ENCODE assay signal across 1 mouse cellular context in the genomic region with DNA sequence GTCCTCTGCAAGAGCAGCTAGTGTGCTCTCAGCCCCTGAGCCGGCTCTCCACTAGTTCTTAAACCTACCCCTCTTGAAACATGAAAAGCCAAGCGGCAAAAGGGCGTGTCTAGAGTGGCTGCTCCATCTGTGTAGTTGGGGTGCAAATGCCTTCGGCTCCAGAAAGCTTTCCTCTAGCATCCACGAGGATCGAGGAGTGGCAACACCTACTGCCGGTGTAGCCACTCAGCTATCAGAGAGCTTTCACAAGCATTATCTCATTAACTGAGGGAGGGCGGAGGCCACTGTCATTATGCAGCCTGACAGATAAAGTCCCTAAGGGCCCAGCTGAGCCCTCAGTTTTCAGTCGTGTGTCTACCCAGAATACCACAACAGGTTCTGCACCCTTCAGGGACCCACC.
A peak's percentile ranks its signal among the peaks of the same experiment; 100 is the strongest.
TF ChIP-seq lines count a peak whose summit lies in the region.

No protein-coding gene starts in this region.

TF ChIP-seq in MEL, 35 proteins besides CTCF, POLR2A, EP300 and RAD21:
- TF ChIP-seq CHD1 (IDR thresholded peaks at IDR 0.05; ENCODE audit: low read depth, low read length) (no peak), POLR2AphosphoS2 (IDR thresholded peaks at IDR 0.05; ENCODE audit: low read length) (no peak), ZKSCAN1 (IDR thresholded peaks at IDR 0.05; ENCODE audit: low read depth, low read length) (no peak), MAZ (IDR thresholded peaks at IDR 0.05; ENCODE audit: low read depth, low read length) (peak; percentile 88), USF1 (IDR thresholded peaks at IDR 0.05; ENCODE audit: low read depth, low read length) (0 out of 2 replicates have a peak, but pooled peaks have one; percentile 23), TBP (IDR thresholded peaks at IDR 0.05; ENCODE audit: low read depth, low read length) (no peak), NRF1 (IDR thresholded peaks at IDR 0.05; ENCODE audit: insufficient read depth, low read depth, low read length, poor library complexity, severe bottlenecking) (no peak), HCFC1 (IDR thresholded peaks at IDR 0.05; ENCODE audit: low read depth, low read length) (peak; percentile 45; the same call in 1 of the 2 replicates), ZMIZ1 (IDR thresholded peaks at IDR 0.05; ENCODE audit: low read depth, low read length) (peak; percentile 50; the same call in 1 of the 2 replicates), GABPA (IDR thresholded peaks at IDR 0.05; ENCODE audit: low read depth, low read length) (0 out of 2 replicates have a peak, but pooled peaks have one; percentile 8), NELFE (IDR thresholded peaks at IDR 0.05; ENCODE audit: low read depth, low read length) (0 out of 2 replicates have a peak, but pooled peaks have one; percentile 22), MEF2A (IDR thresholded peaks at IDR 0.05; ENCODE audit: extremely low read depth, insufficient replicate concordance, low read depth, low read length, poor library complexity, severe bottlenecking) (no peak), JUND (IDR thresholded peaks at IDR 0.05; ENCODE audit: low read depth, low read length) (no peak), POLR2AphosphoS5 (IDR thresholded peaks at IDR 0.05; ENCODE audit: borderline replicate concordance, low read depth, low read length) (no peak), ZC3H11A (IDR thresholded peaks at IDR 0.05; ENCODE audit: low read depth, low read length) (no peak), ELF1 (IDR thresholded peaks at IDR 0.05; ENCODE audit: low read depth, low read length) (no peak), MYC (IDR thresholded peaks at IDR 0.05; ENCODE audit: low read depth, low read length) (peak; percentile 79; the same call in 1 of the 2 replicates), SIN3A (IDR thresholded peaks at IDR 0.05; ENCODE audit: low read length) (peak; percentile 99), ZNF384 (IDR thresholded peaks at IDR 0.05; ENCODE audit: low read depth, low read length) (peak; percentile 37; the same call in 1 of the 2 replicates), RCOR1 (IDR thresholded peaks at IDR 0.05; ENCODE audit: low read depth, low read length) (peak; percentile 83), MYB (IDR thresholded peaks at IDR 0.05; ENCODE audit: low read depth, low read length) (0 out of 2 replicates have a peak, but pooled peaks have one; percentile 7), UBTF (IDR thresholded peaks at IDR 0.05; ENCODE audit: borderline replicate concordance, insufficient read depth, low read depth, low read length) (no peak), MAFK (IDR thresholded peaks at IDR 0.05; ENCODE audit: borderline replicate concordance, low read depth, low read length) (peak; percentile 37; the same call in 1 of the 2 replicates), GATA1 (IDR thresholded peaks at IDR 0.05; ENCODE audit: low read depth, low read length) (peak; percentile 93), MAX (IDR thresholded peaks at IDR 0.05; ENCODE audit: low read length) (peak; percentile 92), ETS1 (IDR thresholded peaks at IDR 0.05; ENCODE audit: low read depth, low read length) (peak; percentile 99), TCF12 (IDR thresholded peaks at IDR 0.05; ENCODE audit: low read depth, low read length) (peak; percentile 91), BHLHE40 (IDR thresholded peaks at IDR 0.05; ENCODE audit: borderline replicate concordance, low read depth, low read length) (0 out of 2 replicates have a peak, but pooled peaks have one; percentile 20), KAT2A (conservative IDR thresholded peaks at IDR 0.05; ENCODE audit: low read depth, low read length) (no peak), USF2 (IDR thresholded peaks at IDR 0.05; ENCODE audit: borderline replicate concordance in 1 of 2, insufficient read depth in 1 of 2, low read depth in 1 of 2, low read length in 2 of 2) (no peak), E2F4 (IDR thresholded peaks at IDR 0.05; ENCODE audit: borderline replicate concordance, low read depth, low read length) (no peak), SMC3 (IDR thresholded peaks at IDR 0.05; ENCODE audit: low read depth, low read length) (no peak), MXI1 (IDR thresholded peaks at IDR 0.05; ENCODE audit: low read depth, low read length) (peak; percentile 95), CHD2 (IDR thresholded peaks at IDR 0.05; ENCODE audit: low read length) (no peak), TAL1 (IDR thresholded peaks at IDR 0.05; ENCODE audit: low read length) (peak; percentile 47; the same call in 1 of the 2 replicates)
